Mouse (Mus musculus) limb, embryonic 11.5 days (tissue): ENCODE data around the gene Ctc1. TPM values are rescaled to one million over a fixed set of nuclear protein-coding genes. Genes with fewer than 3 reads are reported as not detected.
"Not testable (repeated sequence)": the region's sequence is repeated elsewhere in the genome, so short reads cannot be mapped to it uniquely, and the experiment has no call there.

Experiments
- ATAC-seq: fragments of 200-750 bp; cut with Nextera tagmentation; 2 replicates; pipeline ENCODE4 v1.8.0; 2017; ENCODE audit warnings: low read depth; ENCODE audit not compliant: insufficient number of reproducible peaks, low FRiP score, low TSS enrichment
- DNase-seq: peaks from one replicate; pipeline ENCODE4 v3.0.0-alpha.2; 2015; ENCODE audit warnings: low spot score
- H3K27ac ChIP-seq: fragments of 300-500 bp; sonication (generic); replicated peaks from 2 replicates; pipeline ENCODE4 v1.5.1; 2014; ENCODE audit warnings: low read depth, mild to moderate bottlenecking, low read length
- H3K27me3 ChIP-seq: fragments of 300-500 bp; sonication (generic); 2 replicates; pipeline ENCODE4 v1.6.1; 2014; ENCODE audit warnings: mild to moderate bottlenecking, low read length, mixed read lengths; ENCODE audit not compliant: control insufficient read depth, insufficient read depth
- H3K36me3 ChIP-seq: fragments of 300-500 bp; sonication (generic); 2 replicates; pipeline ENCODE4 v1.6.1; 2014; ENCODE audit warnings: mild to moderate bottlenecking, low read length, moderate library complexity, mixed read lengths; ENCODE audit not compliant: control insufficient read depth, insufficient read depth
- H3K4me1 ChIP-seq: fragments of 300-500 bp; sonication (generic); 2 replicates; pipeline ENCODE4 v1.6.1; 2014; ENCODE audit warnings: low read length, mixed read lengths; ENCODE audit not compliant: control insufficient read depth, insufficient read depth
- H3K4me2 ChIP-seq: fragments of 300-500 bp; sonication (generic); 2 replicates; pipeline ENCODE4 v1.6.1; 2014; ENCODE audit warnings: low read depth, mild to moderate bottlenecking, moderate library complexity; ENCODE audit not compliant: severe bottlenecking
- H3K4me3 ChIP-seq: fragments of 300-500 bp; sonication (generic); 2 replicates; pipeline ENCODE4 v1.5.1; 2014; ENCODE audit warnings: low read depth, low read length
- H3K9ac ChIP-seq: fragments of 300-500 bp; sonication (generic); 2 replicates; pipeline ENCODE4 v1.6.1; 2014; ENCODE audit warnings: mild to moderate bottlenecking, low read length
- H3K9me3 ChIP-seq: fragments of 300-500 bp; sonication (generic); 2 replicates; pipeline ENCODE4 v1.6.1; 2016; ENCODE audit warnings: low read length; ENCODE audit not compliant: control insufficient read depth
- WGBS: fragments of 180-500 bp; shearing (Covaris S2); extraction: QIAGEN DNeasy Blood & Tissue Kit; methylation state at CpG from one replicate; pipeline ENCODE4 v1.1.7; 2014; 5-methylcytosine and 5-hydroxymethylcytosine counted together
- polyA plus RNA-seq: library from polyadenylated mRNA; unstranded; fragments of >200 nt; fragmentation: Nextera tagmentation; extraction: Ambion mirVana; gene quantifications from 2 replicates; pipeline ENCODE4 v1.2.1, GENCODE M21; 2014

The Ctc1 gene
- polyA plus RNA-seq, 1 experiment from 2014 or later, result 80.4 TPM

DNA sequence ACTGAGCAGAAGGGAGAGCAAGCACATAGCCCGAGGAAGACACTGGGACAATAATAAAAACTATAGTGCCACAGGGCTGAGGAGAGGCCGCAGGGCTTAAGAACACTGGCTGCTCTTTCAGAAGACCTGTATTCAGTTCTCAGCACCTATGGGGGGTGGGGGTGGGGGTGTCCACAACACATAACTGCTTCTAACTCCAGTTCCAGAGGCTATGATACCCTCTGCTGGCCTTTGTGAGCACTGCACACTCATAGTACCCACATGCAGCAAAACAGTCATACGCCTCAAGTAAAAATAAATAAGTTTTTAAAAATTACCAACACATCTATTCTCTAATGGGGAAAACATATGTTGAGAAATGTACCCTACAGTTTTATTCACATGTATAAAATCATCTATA, 21.3 kb upstream of the Ctc1 start:
- ATAC-seq, result no peak
- Histone ChIP-seq H3K27me3 (no peaks in the 10 kb centered on the region), H3K9me3 (no peaks in the 10 kb centered on the region), H3K27ac (no peak overlapping the region), H3K4me2 (no peak overlapping the region), H3K4me1 (no peaks in the 10 kb centered on the region), H3K36me3 (peaks cover 60% of the 10 kb centered on the region), H3K9ac (no peak overlapping the region), H3K4me3 (no peak overlapping the region)
- no peak for DNase-seq
- WGBS, result 94% methylated on average over 3 of the region's 3 CpGs

DNA sequence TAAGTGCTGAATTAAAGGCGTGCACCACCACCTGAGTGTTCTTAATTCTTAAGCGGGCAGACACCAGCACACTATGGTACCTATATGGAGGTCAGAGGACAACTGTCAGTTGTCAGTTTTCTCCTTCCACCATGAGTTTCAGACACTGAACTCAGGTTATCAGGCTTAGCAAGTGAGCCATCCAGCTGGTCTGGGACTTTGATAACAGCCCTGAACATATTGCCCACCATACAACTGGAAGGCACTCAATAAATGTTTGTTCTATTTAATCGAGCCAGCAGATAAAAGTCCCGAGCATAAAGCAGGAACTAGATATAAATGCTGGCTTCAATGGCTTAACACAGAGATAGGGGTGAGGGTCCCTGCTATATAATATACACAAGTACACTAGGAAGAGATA, 18.6 kb upstream of the Ctc1 start:
- Histone ChIP-seq H3K9me3 (no peaks in the 10 kb centered on the region), H3K36me3 (peaks cover 56% of the 10 kb centered on the region), H3K4me2 (no peak overlapping the region), H3K4me3 (no peak overlapping the region), H3K9ac (no peak overlapping the region), H3K27ac (no peak overlapping the region), H3K4me1 (no peaks in the 10 kb centered on the region), H3K27me3 (no peaks in the 10 kb centered on the region)
- no peak for DNase-seq
- WGBS, result 94% methylated on average over 4 of the region's 4 CpGs
- ATAC-seq, result no peak

DNA sequence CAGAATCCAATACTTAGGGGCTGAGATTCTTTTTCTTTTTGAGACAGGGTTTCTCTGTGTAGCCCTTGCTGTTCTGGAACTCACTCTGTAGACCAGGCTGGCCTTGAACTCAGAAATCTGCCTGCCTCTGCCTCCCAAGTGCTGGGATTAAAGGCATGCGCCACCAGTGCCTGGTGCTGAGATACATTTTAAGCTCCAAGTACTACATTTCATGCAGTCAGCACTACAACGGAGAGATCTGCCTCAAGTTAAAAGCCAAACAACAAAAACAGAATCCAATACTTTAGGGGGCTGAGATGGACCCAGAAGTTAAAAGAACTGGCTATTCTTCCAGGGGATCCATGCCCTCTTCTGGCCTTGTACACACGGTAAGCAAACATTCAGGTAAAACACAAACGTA, 12.9 kb upstream of the Ctc1 start:
- 93% methylated on average over 4 of the region's 4 CpGs for WGBS
- H3K9ac ChIP-seq, result not testable (repeated sequence)
- H3K36me3 ChIP-seq, result peaks cover 26% of the 10 kb centered on the region

DNA sequence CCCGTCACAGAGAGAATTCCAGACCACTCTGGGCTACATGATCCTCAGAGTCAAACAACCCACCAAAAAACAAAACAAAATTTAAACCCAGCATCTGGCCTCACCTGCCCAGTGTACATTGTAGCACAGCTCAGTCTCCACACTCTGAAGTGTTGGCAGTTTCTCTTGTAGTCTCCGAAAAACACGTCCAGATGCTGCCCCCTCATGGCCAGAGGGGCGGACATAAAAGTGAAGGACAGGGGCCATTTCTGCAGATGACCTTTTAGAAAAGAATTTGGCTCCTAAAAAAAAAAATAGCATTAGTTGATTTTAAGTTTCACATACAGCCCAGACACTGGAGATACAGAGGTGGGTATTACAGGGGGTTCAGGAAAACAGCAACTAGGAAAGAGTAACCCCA, 12.1 kb upstream of the Ctc1 start:
- H3K27ac ChIP-seq, result no peak overlapping the region
- DNase-seq, result peak; percentile 36
- no peak for ATAC-seq
- peaks cover 20% of the 10 kb centered on the region for H3K36me3 ChIP-seq
- H3K4me1 ChIP-seq, result peaks cover 4% of the 10 kb centered on the region; the same call in 1 of the 2 replicates
- H3K27me3 ChIP-seq, result no peaks in the 10 kb centered on the region
- H3K4me2 ChIP-seq, result no peak overlapping the region
- 65% methylated on average over 4 of the region's 4 CpGs for WGBS
- no peak overlapping the region for H3K4me3 ChIP-seq
- H3K9ac ChIP-seq, result no peak overlapping the region
- H3K9me3 ChIP-seq, result no peaks in the 10 kb centered on the region

More for the DNA sequence above, 12.9 kb upstream of the Ctc1 start:
- not testable (repeated sequence) for H3K4me1 ChIP-seq, H3K27me3 ChIP-seq, H3K27ac ChIP-seq, DNase-seq, H3K9me3 ChIP-seq, H3K4me2 ChIP-seq, H3K4me3 ChIP-seq, ATAC-seq

DNA sequence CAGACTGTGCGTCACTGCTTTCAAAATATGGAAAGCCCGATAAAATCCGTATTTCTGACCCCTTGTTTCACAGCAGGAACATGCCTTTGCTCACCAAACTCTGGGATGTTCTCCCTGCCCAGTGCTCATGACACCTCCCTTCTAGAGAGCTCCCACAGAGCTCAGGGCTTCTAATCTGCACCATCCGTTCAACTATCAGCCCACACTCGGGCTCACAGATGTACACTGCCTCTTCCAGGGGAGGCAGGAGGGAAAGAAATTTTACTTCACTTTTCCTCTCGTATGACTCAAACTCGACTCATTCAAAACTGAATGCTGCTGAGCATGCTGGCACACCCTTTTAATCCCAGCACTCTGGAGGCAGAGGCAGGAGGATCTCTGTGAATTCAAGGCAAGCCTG, 10.5 kb upstream of the Ctc1 start:
- no peak for DNase-seq
- H3K36me3 ChIP-seq, result peaks cover 11% of the 10 kb centered on the region
- no peak overlapping the region for H3K27ac ChIP-seq
- ATAC-seq, result no peak
- no peaks in the 10 kb centered on the region for H3K27me3 ChIP-seq
- H3K4me1 ChIP-seq, result peaks cover 4% of the 10 kb centered on the region; the same call in 1 of the 2 replicates
- H3K4me3 ChIP-seq, result no peak overlapping the region
- H3K9ac ChIP-seq, result no peak overlapping the region
- WGBS, result 89% methylated on average over 7 of the region's 7 CpGs
- H3K4me2 ChIP-seq, result no peak overlapping the region
- no peaks in the 10 kb centered on the region for H3K9me3 ChIP-seq

DNA sequence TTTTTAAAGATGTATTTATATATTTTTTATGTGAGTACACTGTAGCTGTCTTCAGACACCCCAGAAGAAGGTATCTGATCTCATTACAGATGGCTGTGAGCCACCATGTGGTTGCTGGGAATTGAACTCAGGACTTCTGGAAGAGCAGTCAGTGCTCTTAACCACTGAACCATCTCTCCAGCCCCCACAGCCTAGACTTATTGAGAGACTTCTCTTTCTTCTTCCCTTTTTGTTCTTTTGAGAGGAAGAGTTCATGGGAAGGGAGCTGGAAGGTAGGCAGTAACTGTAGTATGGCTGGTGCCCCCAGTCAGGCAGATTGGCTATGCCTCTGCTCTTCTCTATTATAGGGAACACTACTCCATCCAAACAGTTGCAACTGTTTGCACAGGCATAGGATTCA, 9.1 kb upstream of the Ctc1 start:
- not testable (repeated sequence) for DNase-seq, H3K27ac ChIP-seq, H3K4me2 ChIP-seq, ATAC-seq, H3K36me3 ChIP-seq, H3K4me3 ChIP-seq, H3K4me1 ChIP-seq, H3K27me3 ChIP-seq, H3K9ac ChIP-seq, H3K9me3 ChIP-seq

DNA sequence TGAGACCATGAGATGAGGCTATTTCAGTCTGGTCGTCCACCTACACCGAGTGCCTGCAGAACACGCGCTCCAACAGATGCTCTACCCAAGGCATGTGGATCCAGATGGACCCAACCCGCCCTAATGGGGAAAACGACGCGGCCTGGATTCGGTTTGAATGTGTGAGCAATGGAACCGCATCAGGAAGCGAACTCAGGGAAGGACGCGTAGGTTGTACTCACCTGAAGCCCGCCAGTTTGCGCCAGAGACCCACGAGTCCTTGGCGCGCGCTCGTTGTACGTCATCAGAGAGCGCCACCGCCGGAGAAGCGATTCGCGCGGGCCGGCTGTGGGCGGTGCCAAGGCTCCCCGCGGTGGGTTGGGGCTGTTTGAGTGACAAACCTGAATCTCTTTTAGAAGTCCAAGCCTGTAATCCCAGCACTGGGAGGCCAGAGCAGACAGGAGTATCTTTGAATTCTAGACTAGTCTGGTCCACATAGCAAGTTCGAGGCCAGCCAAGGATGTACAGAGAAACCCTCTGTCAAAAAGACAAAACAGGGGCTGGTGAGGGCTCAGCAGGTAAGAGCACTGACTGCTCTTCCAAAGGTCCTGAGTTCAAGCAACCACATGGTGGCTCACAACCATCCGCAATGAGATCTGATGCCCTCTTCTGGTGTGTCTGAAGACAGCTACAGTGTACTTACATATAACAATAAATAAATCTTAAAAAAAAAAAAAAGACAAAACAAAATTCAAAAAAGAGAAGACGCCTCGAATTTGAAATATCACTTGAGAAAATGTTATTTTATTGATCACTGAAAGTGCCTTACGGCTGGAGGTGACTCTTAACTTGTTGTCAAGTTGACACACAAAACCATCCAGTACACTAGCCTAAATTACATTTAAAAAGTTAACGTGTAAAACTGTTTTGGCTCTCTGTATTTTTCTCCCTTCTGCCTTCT, 7.3 kb upstream of the Ctc1 start, which contains the start of gene Pfas:
Gene Pfas (minus strand): TSS at position 279 of the 940 bp plus-strand sequence.
- ATAC-seq, result peak; percentile 84
- Histone ChIP-seq H3K9ac (peak within 1 kb of the TSS; percentile 82), H3K27ac (peak within 1 kb of the TSS; percentile 65), H3K9me3 (no peaks in the 10 kb centered on the region), H3K4me1 (peaks cover 4% of the 10 kb centered on the region; the same call in 1 of the 2 replicates), H3K4me2 (peak within 1 kb of the TSS; percentile 55), H3K27me3 (no peaks in the 10 kb centered on the region), H3K4me3 (peak within 1 kb of the TSS; percentile 74), H3K36me3 (no peaks in the 10 kb centered on the region; the same call in 1 of the 2 replicates)
- peak; percentile 98 for DNase-seq
- 10% methylated on average over 38 of the region's 38 CpGs for WGBS

DNA sequence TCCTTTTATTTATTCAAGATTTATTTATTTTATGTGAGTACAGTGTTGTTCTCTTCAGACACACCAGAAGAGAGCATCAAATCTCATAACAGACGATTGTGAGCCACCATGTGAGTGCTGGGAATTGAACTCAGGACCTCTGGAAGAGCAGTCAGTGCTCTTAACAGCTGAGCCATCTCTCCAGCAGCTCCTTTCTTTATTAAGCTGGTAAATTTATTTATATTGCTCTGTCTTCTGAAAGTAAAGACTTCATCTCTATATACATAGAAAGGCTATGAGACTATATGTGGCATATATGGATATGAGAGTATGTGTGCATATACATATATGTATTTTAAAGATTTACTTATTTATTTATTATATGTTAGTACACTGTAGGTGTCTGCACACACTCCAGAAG, 6.2 kb upstream of the Ctc1 start:
- H3K27ac ChIP-seq, result no peak overlapping the region
- no peak for DNase-seq
- no peak overlapping the region for H3K9ac ChIP-seq
- no peak for ATAC-seq
- peaks cover 4% of the 10 kb centered on the region; the same call in 1 of the 2 replicates for H3K4me1 ChIP-seq
- H3K4me2 ChIP-seq, result no peak overlapping the region
- no peaks in the 10 kb centered on the region; the same call in 1 of the 2 replicates for H3K36me3 ChIP-seq
- H3K27me3 ChIP-seq, result no peaks in the 10 kb centered on the region
- H3K4me3 ChIP-seq, result no peak overlapping the region
- H3K9me3 ChIP-seq, result no peaks in the 10 kb centered on the region
- 83% methylated on average over 1 of the region's 1 CpGs for WGBS
